Comparison of ENCODE assay signal across 1 mouse cellular context in the genomic region with DNA sequence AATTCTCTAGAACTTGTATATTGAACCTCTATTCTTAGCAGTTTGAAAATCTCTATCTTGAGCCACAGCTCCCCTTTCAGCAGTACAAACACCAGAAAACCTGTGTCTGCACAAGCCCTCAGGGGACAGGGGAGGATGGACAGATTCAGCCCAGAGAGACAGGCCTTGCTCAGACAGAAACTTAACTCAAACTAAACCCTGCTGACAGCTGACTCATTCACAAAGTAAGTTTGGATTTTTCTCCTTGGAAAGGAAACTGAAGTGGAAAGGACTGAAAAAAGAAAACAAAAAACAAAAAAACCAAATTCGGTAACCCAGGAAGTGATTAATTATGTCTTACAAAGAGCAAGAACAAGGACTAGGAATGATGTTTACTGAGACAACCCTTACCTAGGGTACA.
TF ChIP-seq lines count a peak whose summit lies in the region.

No protein-coding gene starts in this region.

TF ChIP-seq in CH12.LX, 34 proteins besides CTCF, POLR2A, EP300 and RAD21:
- no peak for TF ChIP-seq GABPA (IDR thresholded peaks at IDR 0.05; ENCODE audit: insufficient replicate concordance, low read depth, low read length)
- TF ChIP-seq ETS1 (conservative IDR thresholded peaks at IDR 0.05; ENCODE audit: low read depth, low read length) = peak; percentile 63
- TF ChIP-seq ZNF384 (IDR thresholded peaks at IDR 0.05; ENCODE audit: low read depth, low read length) = peak; percentile 47; the same call in 1 of the 2 replicates
- peak; percentile 60 for TF ChIP-seq JUN (IDR thresholded peaks at IDR 0.05; ENCODE audit: insufficient read depth, low read depth, low read length)
- no peak for TF ChIP-seq POLR2AphosphoS2 (IDR thresholded peaks at IDR 0.05; ENCODE audit: low read depth, low read length)
- TF ChIP-seq E2F4 (IDR thresholded peaks at IDR 0.05; ENCODE audit: insufficient replicate concordance, low read depth, low read length) = no peak
- no peak for TF ChIP-seq PAX5 (IDR thresholded peaks at IDR 0.05; ENCODE audit: low read length)
- TF ChIP-seq JUND (conservative IDR thresholded peaks at IDR 0.05; ENCODE audit: low read depth, low read length) = peak; percentile 83
- TF ChIP-seq IRF4 (IDR thresholded peaks at IDR 0.05; ENCODE audit: low read depth, low read length) = peak; percentile 92
- TF ChIP-seq MYC (IDR thresholded peaks at IDR 0.05; ENCODE audit: low read depth, low read length) = no peak
- TF ChIP-seq MAZ (IDR thresholded peaks at IDR 0.05; ENCODE audit: low read depth, low read length) = 0 out of 2 replicates have a peak, but pooled peaks have one; percentile 17
- peak; percentile 59; the same call in 1 of the 2 replicates for TF ChIP-seq MEF2A (IDR thresholded peaks at IDR 0.05; ENCODE audit: borderline replicate concordance, low read depth, low read length)
- TF ChIP-seq SIN3A (IDR thresholded peaks at IDR 0.05; ENCODE audit: low read length) = peak; percentile 71; the same call in 1 of the 2 replicates
